Mouse (Mus musculus): ENCODE results near the gene Nup85. TPM values are rescaled to one million over a fixed set of nuclear protein-coding genes. Genes with fewer than 3 reads are reported as not detected.

Nup85 gene
- polyA plus RNA-seq, 1 experiment from 2014 or later = 158 TPM

- H3K36me3 ChIP-seq = peaks cover 42% of the 10 kb centered on the region
- no peaks in the 10 kb centered on the region for H3K9me3 ChIP-seq (replicated peaks)
- DNase-seq = no peak
- peak overlapping the region; percentile 98; the same call in 1 of the 2 replicates for H3K27ac ChIP-seq
- H3K4me2 ChIP-seq = no peak overlapping the region
- 74% methylated on average over 10 of the region's 10 CpGs for WGBS (ENCODE audit: insufficient replicate concordance)
- peaks cover 54% of the 10 kb centered on the region for H3K4me1 ChIP-seq (replicated peaks)
- H3K4me3 ChIP-seq (replicated peaks) = no peak overlapping the region
- no peak for ATAC-seq (ENCODE audit: low read depth)
- no peaks in the 10 kb centered on the region for H3K27me3 ChIP-seq
- no peak overlapping the region for H3K9ac ChIP-seq
Observed at GRCm38 (mm10) chr11:115614346-115615107, 50.3 kb downstream of the Nup85 start.

DNA sequence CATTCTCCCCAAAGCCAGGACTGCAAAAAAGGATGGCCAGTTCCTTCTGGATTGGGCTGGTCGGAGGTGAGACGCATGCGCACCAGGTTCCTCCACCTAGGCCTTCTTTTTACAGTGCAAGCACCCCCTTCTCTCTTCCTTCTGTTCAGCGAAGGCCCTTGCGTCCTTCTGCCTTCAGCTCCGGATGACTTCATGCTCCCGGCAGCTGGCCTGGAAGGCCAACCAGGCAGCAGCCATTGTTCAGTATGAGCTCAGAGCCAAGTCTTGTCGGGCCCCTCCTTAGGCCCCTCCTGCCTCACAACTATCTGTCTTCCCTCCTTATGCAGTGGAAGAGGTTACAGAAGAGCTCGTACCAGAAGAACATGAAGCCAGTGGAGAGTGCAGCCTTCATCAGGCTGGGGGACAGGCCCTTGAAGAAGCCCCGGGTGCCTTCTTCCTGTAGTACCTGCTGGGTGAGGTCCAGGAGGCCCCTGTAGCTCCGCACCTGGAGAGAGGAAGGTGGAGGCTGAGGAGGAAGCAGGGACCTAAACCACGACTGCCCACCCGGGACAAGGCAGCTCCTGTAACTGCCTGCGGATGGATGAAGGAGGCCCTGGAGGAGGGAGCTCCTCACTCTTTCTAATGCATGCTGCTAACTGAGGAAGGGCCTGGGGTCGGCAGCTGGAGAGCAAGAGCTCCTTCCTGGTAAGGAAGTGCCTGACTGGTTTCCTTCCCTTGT is 51.0 kb downstream of the Nup85 start:
- no peak overlapping the region for H3K4me2 ChIP-seq
- no peaks in the 10 kb centered on the region for H3K27me3 ChIP-seq
- DNase-seq (no peak), ATAC-seq (ENCODE audit: low read depth) (no peak)
- no peak overlapping the region for H3K27ac ChIP-seq
- H3K9me3 ChIP-seq (replicated peaks) = no peaks in the 10 kb centered on the region
- peaks cover 51% of the 10 kb centered on the region for H3K4me1 ChIP-seq (replicated peaks)
- H3K9ac ChIP-seq = no peak overlapping the region
- H3K4me3 ChIP-seq (replicated peaks) = no peak overlapping the region
- WGBS (ENCODE audit: insufficient replicate concordance) = 78% methylated on average over 15 of the region's 15 CpGs
- peaks cover 42% of the 10 kb centered on the region for H3K36me3 ChIP-seq

DNA sequence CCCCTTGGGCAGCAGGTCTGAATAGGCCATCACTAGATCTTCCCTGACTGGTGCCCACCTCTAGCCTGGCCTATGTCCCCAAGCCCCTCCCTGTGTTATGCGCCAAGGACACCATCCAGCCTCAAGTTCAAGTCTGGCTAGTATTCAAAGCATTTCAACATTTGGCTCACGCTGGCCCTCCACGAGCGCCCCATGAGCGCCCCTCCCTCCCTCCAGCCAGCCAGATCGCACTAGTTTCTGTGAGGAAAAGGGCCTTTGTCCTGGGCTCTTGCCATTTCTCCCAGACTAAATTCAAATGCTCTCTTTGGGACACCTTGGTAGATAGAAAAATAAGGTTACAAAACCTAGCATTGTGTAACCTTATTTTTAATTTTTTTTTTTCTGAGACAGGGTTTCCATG is 51.6 kb downstream of the Nup85 start:
- Histone ChIP-seq H3K36me3 (peaks cover 47% of the 10 kb centered on the region), H3K9ac (no peak overlapping the region)
- WGBS (ENCODE audit: insufficient replicate concordance) = 84% methylated on average over 6 of the region's 6 CpGs

GRCm38 (mm10) chr11:115616371-115616770 is 52.1 kb downstream of the Nup85 start:
- Histone ChIP-seq H3K27me3 (no peaks in the 10 kb centered on the region), H3K4me1 (replicated peaks) (peaks cover 41% of the 10 kb centered on the region), H3K4me3 (replicated peaks) (no peak overlapping the region), H3K4me2 (no peak overlapping the region), H3K9me3 (replicated peaks) (no peaks in the 10 kb centered on the region), H3K9ac (no peak overlapping the region), H3K36me3 (peaks cover 52% of the 10 kb centered on the region), H3K27ac (no peak overlapping the region)
- 82% methylated on average over 7 of the region's 7 CpGs for WGBS (ENCODE audit: insufficient replicate concordance)
- no peak for DNase-seq
- no peak for ATAC-seq (ENCODE audit: low read depth)

More for the DNA sequence above, 51.6 kb downstream of the Nup85 start:
- Histone ChIP-seq H3K9me3 (replicated peaks) (no peaks in the 10 kb centered on the region), H3K27ac (no peak overlapping the region), H3K27me3 (no peaks in the 10 kb centered on the region), H3K4me2 (no peak overlapping the region), H3K4me3 (replicated peaks) (no peak overlapping the region), H3K4me1 (replicated peaks) (peaks cover 46% of the 10 kb centered on the region)
- no peak for DNase-seq
- ATAC-seq (ENCODE audit: low read depth) = no peak

DNA sequence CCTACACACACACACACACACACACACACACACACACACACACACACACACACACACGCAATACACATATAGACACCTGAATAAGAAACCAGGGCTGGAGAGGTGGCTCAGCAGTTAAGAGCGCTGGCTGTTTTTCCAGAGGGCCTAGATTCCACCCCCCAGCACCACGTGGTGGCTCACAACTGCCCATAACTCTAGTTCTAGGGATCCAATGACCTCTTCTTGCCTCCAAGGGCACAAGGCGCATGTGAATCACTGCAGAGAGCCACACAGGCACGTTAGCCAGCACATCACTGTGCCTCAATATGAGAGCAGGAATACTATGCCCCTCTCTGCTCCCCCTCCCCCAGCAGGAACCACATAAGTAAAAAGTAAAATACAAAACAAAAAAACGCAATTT is 52.7 kb downstream of the Nup85 start:
- Histone ChIP-seq H3K4me1 (replicated peaks) (peaks cover 36% of the 10 kb centered on the region), H3K9me3 (replicated peaks) (no peaks in the 10 kb centered on the region), H3K27ac (no peak overlapping the region), H3K4me3 (replicated peaks) (no peak overlapping the region), H3K9ac (no peak overlapping the region), H3K36me3 (peaks cover 56% of the 10 kb centered on the region), H3K27me3 (no peaks in the 10 kb centered on the region), H3K4me2 (no peak overlapping the region)
- WGBS (ENCODE audit: insufficient replicate concordance) = 82% methylated on average over 6 of the region's 6 CpGs
- DNase-seq = no peak
- ATAC-seq (ENCODE audit: low read depth) = no peak

- H3K4me2 ChIP-seq = no peak overlapping the region
- H3K9ac ChIP-seq = no peak overlapping the region
- H3K36me3 ChIP-seq = peaks cover 67% of the 10 kb centered on the region
- DNase-seq = no peak
- ATAC-seq (ENCODE audit: low read depth) = no peak
- peaks cover 31% of the 10 kb centered on the region for H3K4me1 ChIP-seq (replicated peaks)
- 72% methylated on average over 2 of the region's 2 CpGs for WGBS (ENCODE audit: insufficient replicate concordance)
- no peak overlapping the region for H3K4me3 ChIP-seq (replicated peaks)
- H3K9me3 ChIP-seq (replicated peaks) = no peaks in the 10 kb centered on the region
- H3K27ac ChIP-seq = no peak overlapping the region
- no peaks in the 10 kb centered on the region for H3K27me3 ChIP-seq
Observed at GRCm38 (mm10) chr11:115618001-115618400, 53.8 kb downstream of the Nup85 start.

GRCm38 (mm10) chr11:115618732-115619516 is 54.7 kb downstream of the Nup85 start:
- no peak for DNase-seq
- H3K4me2 ChIP-seq = no peak overlapping the region

DNA sequence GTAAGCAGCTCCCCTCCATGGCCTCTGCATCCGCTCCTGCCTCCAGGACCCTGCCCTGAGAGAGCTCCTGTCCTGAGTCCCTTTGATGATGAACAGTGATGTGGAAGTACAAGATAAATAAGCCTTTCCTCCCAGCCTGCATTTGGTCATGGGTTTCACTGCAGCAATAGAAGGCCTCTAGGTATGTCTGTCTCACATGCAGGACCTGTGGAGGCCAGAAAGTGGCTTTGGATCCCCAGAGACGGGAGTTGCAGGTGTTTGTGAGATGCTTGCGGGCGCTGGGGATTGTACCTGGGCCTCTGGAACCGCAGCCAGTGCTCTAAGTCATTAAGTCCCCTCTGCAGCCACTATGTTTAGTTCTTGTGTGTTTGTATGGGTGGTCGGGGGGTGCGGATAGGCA is 55.7 kb downstream of the Nup85 start:
- Histone ChIP-seq H3K9ac (no peak overlapping the region), H3K9me3 (replicated peaks) (no peaks in the 10 kb centered on the region), H3K27ac (no peak overlapping the region), H3K4me1 (replicated peaks) (peaks cover 14% of the 10 kb centered on the region; the same call in 1 of the 2 replicates), H3K36me3 (peaks cover 72% of the 10 kb centered on the region), H3K4me2 (no peak overlapping the region), H3K27me3 (no peaks in the 10 kb centered on the region), H3K4me3 (replicated peaks) (no peak overlapping the region)
- ATAC-seq (ENCODE audit: low read depth) = no peak
- DNase-seq = no peak
- 81% methylated on average over 7 of the region's 7 CpGs for WGBS (ENCODE audit: insufficient replicate concordance)

More at GRCm38 (mm10) chr11:115618732-115619516, 54.7 kb downstream of the Nup85 start:
- H3K27me3 ChIP-seq = no peaks in the 10 kb centered on the region
- H3K9me3 ChIP-seq (replicated peaks) = no peaks in the 10 kb centered on the region
- 83% methylated on average over 16 of the region's 16 CpGs for WGBS (ENCODE audit: insufficient replicate concordance)
- no peak overlapping the region for H3K4me3 ChIP-seq (replicated peaks)
- no peak overlapping the region for H3K27ac ChIP-seq
- ATAC-seq (ENCODE audit: low read depth) = no peak
- H3K4me1 ChIP-seq (replicated peaks) = peaks cover 22% of the 10 kb centered on the region
- 0 out of 2 replicates have a peak overlapping the region, but pooled peaks have one; percentile 22 for H3K9ac ChIP-seq
- peaks cover 76% of the 10 kb centered on the region for H3K36me3 ChIP-seq

- Histone ChIP-seq H3K9me3 (replicated peaks) (no peaks in the 10 kb centered on the region), H3K36me3 (peaks cover 54% of the 10 kb centered on the region), H3K27me3 (no peaks in the 10 kb centered on the region), H3K9ac (no peak overlapping the region), H3K27ac (no peak overlapping the region), H3K4me2 (no peak overlapping the region), H3K4me3 (replicated peaks) (no peak overlapping the region), H3K4me1 (replicated peaks) (peaks cover 25% of the 10 kb centered on the region)
- ATAC-seq (ENCODE audit: low read depth) (no peak), DNase-seq (no peak)
- 77% methylated on average over 9 of the region's 9 CpGs for WGBS (ENCODE audit: insufficient replicate concordance)
Observed at GRCm38 (mm10) chr11:115623487-115624070, 59.3 kb downstream of the Nup85 start.

- Histone ChIP-seq H3K4me3 (replicated peaks) (no peak overlapping the region), H3K4me2 (no peak overlapping the region), H3K36me3 (peaks cover 31% of the 10 kb centered on the region), H3K4me1 (replicated peaks) (peaks cover 37% of the 10 kb centered on the region), H3K27me3 (no peaks in the 10 kb centered on the region), H3K9me3 (replicated peaks) (no peaks in the 10 kb centered on the region), H3K27ac (no peak overlapping the region; the same call in 1 of the 2 replicates), H3K9ac (peak overlapping the region; percentile 17; the same call in 1 of the 2 replicates)
- DNase-seq = no peak
- WGBS (ENCODE audit: insufficient replicate concordance) = 83% methylated on average over 9 of the region's 9 CpGs
- ATAC-seq (ENCODE audit: low read depth) = no peak
Observed at GRCm38 (mm10) chr11:115625877-115626276, 61.6 kb downstream of the Nup85 start.

Data from liver, embryonic 13.5 days (tissue).